Mouse (Mus musculus) splenic B cell, adult 2 months (primary cell): Measurements from ENCODE around the gene Rbm12.
"Not testable (repeated sequence)": the region's sequence is repeated elsewhere in the genome, so short reads cannot be mapped to it uniquely, and the experiment has no call there.

Experiments
- DNase-seq: peaks from one replicate; pipeline ENCODE4 v3.0.0-alpha.2; 2011; ENCODE audit warnings: low read depth, low spot score
- H3K27me3 ChIP-seq: 2 replicates; pipeline ENCODE4 v1.6.1; 2012; ENCODE audit warnings: mild to moderate bottlenecking, low read length, moderate library complexity, mixed read lengths; ENCODE audit not compliant: control insufficient read depth, poor library complexity, insufficient read depth, severe bottlenecking
- H3K36me3 ChIP-seq: 2 replicates; pipeline ENCODE4 v1.6.1; 2012; ENCODE audit warnings: mild to moderate bottlenecking, low read length, moderate library complexity, mixed read lengths; ENCODE audit not compliant: control insufficient read depth, poor library complexity, insufficient read depth, severe bottlenecking

Gene Rbm12

DNA sequence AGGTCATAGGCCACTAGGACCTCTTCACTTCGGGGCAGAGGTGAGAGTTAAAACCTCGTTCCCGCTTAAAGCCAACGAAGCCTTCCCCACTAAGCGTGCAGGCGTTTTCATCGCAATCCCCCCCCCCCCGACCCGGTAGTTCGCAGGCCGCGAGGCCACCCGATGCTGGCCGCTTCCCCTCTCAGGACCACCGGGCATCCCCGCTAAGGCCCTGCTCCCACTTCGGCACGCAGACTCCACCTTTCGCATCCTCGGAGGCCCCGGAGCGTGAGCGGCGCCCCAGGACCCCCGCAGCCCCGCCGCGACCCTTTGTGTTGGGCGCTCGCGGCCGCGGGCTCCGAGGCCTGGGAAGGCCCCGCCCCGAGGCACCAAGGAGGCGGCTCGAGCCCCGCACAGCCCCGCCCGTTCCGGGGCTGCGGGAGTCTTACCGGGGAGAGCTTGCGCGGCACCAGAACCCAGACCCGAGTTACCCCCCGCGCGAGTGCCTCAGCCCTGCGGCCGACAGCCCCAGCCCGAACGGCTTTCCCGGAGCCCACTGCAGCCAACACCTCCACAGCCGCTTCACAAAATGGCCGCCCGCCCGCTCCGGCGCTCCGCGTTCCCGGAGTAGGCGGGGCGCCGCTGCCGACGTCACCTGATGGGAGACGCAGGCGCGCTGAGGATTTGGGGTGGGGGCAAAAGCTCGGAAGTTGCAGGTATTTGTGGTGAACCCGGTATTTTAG is at the start of gene Rbm12, which contains the start of gene Cpne1:
Gene Rbm12, minus strand, starts transcription at position 621 of the 722 bp plus-strand sequence.
Gene Cpne1, minus strand, starts transcription at position 608 of the 722 bp plus-strand sequence.
- H3K27me3 ChIP-seq = no peaks in the 10 kb centered on the region
- H3K36me3 ChIP-seq = 0 out of 2 replicates have a peak, but pooled peaks cover 2% of the 10 kb centered on the region

DNA sequence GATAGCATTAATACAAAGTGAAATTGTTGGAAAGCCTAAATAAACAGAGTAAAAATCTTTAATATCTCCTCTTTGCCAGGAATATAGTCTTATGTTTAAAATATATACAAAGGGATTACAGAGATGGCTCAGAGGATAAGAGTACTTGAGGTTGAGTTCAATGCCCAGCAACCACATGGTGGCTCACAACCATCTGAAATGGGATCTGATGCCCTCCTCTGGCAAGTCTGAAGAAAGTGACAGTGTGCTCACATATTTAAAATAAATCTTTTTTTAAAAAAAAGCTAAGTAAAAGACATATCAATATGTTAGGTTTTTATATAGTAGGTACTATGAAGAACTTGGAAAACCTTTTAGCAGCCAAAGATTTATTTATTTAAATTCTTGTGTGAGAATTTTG is 39.8 kb upstream of the Rbm12 start:
- peaks cover 24% of the 10 kb centered on the region for H3K36me3 ChIP-seq
- no peak for DNase-seq
- H3K27me3 ChIP-seq = no peaks in the 10 kb centered on the region

More for the DNA sequence above, at the start of gene Rbm12, which contains the start of gene Cpne1:
- DNase-seq = peak; percentile 91

DNA sequence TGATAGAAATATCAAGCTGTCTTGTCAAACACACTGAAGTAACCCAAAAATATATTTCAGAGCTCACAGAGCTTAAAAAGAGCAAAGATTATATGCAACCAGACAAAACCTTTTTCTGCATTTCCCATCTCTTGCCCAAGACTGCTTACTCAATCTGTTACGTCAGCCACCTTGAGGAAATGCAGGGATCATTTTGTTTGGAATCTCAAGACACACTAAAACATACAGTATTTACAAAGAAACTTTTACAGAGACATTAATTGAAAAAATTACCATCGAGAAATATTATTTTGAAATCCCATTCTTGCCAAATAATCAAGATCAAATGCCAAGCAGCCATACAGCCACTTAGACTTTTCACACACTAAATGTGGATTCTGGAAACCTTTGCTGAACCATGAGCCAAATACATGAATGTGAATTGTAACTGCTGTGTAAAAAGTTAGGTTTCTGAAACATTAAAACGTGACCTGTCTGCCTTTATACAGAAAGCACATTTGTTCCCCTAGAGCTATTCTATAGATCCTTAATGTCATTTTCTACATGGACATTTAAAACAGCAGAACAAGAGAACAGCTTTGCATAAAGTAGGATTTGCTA is 35.6 kb upstream of the Rbm12 start:
- no peaks in the 10 kb centered on the region for H3K27me3 ChIP-seq
- no peak for DNase-seq
- peaks cover 19% of the 10 kb centered on the region for H3K36me3 ChIP-seq

DNA sequence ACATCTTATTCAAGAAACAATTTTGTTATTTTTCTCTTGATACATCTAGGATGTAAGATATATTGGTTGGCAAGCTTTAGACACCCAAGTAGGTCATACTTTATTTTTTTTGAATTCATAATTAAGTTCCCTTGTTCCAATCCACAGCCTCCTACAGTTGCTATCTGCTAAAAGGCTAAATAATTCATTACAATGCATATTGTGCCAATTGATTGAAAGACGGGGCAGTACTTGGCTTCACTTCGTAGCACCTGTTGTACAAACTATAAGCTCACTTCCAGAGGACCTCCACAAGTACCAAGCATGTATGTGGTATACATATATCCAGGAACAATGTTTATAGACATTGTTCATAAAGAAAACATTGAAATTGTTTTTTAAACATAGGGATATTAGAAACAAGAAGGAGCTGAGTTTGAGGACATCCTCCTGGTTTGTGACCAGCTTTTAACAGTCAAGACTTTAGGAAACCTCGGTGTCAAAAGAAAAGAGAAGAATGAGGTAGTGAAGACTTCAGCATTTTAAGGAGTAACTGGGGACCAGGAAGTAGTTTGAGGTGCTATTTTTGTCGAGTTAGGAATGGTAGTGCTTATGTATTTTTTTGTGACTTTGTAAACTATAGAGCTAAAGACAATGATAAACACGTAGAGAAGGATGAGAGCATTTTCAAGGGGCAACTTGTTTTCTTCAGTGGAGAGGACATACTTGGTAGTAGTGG is 34.7 kb upstream of the Rbm12 start:
- Histone ChIP-seq H3K27me3 (no peaks in the 10 kb centered on the region), H3K36me3 (peaks cover 19% of the 10 kb centered on the region)
- DNase-seq = no peak

DNA sequence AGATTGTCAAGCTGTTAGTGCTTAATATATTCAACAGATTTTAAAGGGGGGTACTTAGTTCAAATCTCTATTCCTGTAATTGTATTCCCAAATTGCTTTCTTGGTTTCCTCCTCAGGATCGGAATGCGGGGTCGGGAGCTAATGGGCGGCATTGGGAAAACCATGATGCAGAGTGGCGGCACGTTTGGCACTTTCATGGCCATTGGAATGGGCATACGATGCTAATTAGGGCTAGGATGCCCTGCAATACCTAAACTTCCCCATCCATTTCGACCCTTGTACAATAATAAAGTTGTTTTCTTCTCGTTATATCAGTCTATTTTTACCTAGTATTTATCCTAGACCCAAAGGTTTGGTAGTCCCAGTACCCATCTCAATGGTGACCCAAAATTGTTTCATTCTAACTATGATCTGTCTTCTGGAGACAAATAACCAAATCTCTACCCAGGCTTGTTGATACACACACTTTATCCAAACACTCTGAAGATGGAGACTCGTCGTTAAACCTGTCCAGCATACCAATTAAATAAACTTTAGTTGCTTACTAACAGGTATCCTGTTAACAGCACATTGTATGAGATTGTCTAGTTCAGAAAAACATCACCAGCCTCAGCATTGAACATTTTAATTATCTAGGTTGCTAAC is 33.8 kb upstream of the Rbm12 start:
- Histone ChIP-seq H3K36me3 (peaks cover 17% of the 10 kb centered on the region), H3K27me3 (no peaks in the 10 kb centered on the region)
- DNase-seq = no peak

DNA sequence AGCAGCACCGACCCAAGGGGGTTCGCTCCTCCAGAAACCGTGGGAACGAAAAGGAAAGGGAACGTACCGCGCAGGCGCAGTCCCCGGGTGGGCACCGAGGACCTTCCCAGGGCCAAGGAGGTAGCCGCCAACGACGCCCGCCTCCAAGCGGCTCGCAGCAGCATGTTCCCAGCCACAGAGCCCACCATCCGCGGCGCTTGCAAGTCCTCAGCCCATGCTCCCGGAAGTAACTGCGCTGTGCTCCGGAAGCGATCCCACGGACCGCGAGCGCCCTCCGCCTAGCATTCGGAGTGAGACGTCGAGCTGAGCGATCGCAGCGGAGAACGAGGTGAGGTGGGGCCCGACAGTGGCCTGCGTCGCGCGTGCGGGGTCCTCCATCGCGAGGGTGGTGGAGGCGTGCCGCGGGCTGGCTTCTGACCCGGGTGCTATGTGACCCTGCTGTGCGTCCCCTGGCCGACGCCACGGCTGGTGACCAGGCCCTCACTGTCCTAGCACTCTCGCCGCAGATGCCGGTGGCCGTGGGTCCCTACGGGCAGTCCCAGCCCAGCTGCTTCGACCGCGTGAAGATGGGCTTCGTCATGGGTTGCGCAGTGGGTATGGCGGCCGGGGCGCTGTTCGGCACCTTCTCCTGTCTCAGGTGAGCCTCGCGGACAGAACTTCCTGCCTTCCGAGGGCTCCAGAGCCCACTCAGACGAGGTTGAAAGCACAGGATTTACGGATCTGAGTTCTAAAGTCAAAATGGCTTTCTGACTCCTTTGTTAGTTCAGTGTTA is 32.4 kb upstream of the Rbm12 start, which contains the start of the genes Romo1 and Nfs1:
Gene Romo1, plus strand, starts transcription at position 87 of the 772 bp plus-strand sequence.
Gene Nfs1, minus strand, starts transcription at position 234 of the 772 bp plus-strand sequence.
- peak; percentile 94 for DNase-seq
- H3K27me3 ChIP-seq = no peaks in the 10 kb centered on the region
- H3K36me3 ChIP-seq = peaks cover 14% of the 10 kb centered on the region

DNA sequence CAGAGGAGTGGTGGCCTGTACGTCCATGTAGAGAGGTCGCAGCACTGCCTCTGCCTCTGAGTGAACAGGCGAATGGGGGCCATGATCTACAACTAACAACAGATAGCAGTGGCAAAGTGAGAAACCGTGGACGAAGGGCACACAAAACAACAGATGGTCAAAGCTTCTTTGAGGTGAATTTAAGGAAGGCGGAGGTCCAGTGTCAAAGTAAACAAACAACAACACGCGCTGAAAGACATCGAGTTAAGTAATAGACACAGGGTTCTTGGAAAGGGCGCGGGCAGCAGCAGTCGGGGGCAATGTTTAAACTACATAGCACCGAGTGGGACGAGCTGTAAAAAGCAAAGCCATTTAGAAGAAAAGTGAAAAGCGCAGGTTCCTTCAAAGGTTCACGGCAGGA is 31.6 kb upstream of the Rbm12 start:
- Histone ChIP-seq H3K36me3 (peaks cover 11% of the 10 kb centered on the region), H3K27me3 (no peaks in the 10 kb centered on the region)
- DNase-seq = no peak

DNA sequence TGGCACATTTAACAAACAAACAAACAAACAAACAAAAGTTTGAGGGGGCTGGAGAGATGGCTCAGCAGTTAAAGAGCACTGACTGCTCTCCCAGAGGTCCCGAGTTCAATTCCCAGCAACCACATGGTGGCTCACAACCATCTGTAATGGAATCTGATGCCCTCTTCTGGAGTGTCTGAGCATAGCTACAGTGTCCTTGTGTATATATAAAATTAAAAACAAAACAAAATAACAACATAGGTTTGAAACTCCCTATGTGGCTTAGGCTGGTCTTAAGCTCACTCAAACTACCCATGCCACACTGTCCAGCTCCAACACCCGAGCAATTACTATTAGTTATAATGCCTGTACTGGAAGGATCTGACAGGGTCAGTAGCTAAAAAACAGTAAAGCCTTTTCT is 31.0 kb upstream of the Rbm12 start:
- peaks cover 9% of the 10 kb centered on the region for H3K36me3 ChIP-seq
- H3K27me3 ChIP-seq = no peaks in the 10 kb centered on the region
- no peak for DNase-seq

DNA sequence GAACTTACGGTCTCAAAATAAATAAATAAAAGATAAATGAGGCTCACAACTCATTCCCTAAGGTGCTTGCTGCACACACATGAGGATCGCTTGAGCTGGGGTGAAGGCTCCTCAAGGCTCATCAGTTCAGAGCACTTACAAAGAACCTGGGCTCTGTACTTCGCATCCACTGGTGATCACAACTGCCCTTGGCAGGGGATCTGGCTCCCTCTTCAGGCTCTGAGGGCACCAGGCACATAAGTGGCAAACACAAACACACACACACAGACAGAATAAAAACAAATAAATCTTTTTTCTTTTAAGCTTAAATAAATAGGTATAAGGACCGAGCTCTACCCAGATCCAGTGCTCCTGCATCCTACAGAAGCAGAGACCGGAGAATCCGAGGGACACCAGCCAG is 23.9 kb upstream of the Rbm12 start:
- peaks cover 3% of the 10 kb centered on the region; the same call in 1 of the 2 replicates for H3K36me3 ChIP-seq
- H3K27me3 ChIP-seq = no peaks in the 10 kb centered on the region
- no peak for DNase-seq

DNA sequence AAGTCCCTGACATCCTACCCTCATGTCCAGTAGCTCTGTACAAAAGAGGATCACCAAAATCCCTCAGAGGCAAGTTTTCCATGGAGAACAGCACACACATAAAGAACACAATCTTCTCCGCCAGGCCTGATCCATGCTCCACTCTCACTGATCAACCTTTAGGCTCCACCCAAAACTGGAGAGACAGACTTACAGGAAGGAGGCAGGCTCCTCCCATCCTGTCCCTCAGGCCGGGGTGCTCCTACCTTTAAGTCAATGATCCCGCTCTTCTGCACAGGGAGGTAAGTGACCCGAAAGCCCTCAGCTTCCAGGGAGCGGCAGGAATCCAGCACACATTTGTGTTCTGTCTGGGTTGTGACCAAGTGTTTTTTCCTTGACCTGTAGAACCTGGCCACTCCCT is 22.4 kb upstream of the Rbm12 start:
- DNase-seq = no peak
- peaks cover 4% of the 10 kb centered on the region for H3K36me3 ChIP-seq
- H3K27me3 ChIP-seq = no peaks in the 10 kb centered on the region

DNA sequence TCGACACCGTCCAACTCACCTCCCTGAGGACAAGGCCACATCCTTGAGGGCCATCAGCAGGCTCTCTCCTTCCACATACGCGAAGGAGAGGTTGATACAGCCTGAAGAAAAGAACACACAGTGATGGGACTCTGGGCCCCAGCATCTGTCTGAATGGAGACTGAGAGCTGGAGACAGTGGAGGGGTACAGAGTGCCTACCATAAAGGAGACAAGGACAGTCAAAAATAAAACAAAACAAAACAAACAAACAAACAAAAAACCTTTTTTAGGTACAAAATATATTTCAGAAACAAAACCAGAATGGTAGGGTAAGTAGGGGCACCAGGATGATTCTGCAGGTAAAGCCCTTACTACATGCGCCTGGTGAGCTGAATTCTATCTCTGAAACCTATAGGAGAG is 15.2 kb upstream of the Rbm12 start, which contains the start of gene Gm28036:
Gene Gm28036, minus strand, starts transcription at position 101 of the 400 bp plus-strand sequence.
- peaks cover 4% of the 10 kb centered on the region for H3K36me3 ChIP-seq
- H3K27me3 ChIP-seq = no peaks in the 10 kb centered on the region
- DNase-seq = no peak

DNA sequence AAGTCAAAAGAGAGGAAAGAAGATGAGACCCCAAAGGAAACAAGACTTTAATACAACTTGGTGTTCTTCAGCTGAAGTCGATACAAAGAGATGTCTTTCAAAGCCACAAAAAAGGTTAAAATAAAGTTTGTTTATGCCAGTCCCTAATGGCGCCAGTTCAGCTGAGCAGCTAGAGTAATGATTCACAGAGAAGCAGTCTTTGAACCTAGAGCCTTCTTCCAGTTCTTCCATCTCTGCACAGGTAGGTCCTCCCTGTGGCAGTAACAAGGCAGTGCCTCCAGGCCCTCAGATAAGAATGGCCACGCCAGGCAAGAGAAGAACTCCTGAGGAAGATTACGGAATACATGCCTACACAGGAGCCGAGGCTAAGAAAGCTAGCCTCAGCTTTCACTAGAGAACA is 12.0 kb upstream of the Rbm12 start:
- Histone ChIP-seq H3K27me3 (no peaks in the 10 kb centered on the region), H3K36me3 (no peaks in the 10 kb centered on the region; the same call in 1 of the 2 replicates)
- DNase-seq = no peak

DNA sequence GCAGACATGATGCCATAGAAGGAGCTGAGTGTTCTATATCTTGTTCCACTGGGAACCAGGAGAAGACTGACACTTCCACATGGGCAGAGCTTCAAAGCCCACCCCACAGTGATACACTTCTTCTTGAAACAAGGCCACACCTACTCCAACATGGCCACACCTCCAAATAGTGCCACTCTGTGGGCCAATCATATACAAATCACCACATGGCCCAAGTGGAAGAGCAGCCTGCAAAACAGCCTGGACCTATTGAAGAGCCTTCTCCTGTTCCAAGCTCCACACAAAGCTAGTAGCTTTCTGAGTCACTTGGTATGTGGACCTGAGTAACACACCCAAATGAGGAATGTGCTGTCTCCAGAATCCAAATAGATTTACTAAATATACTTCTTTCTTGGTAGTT is 7.8 kb upstream of the Rbm12 start:
- DNase-seq = no peak
- H3K36me3 ChIP-seq = no peaks in the 10 kb centered on the region
- H3K27me3 ChIP-seq = no peaks in the 10 kb centered on the region

DNA sequence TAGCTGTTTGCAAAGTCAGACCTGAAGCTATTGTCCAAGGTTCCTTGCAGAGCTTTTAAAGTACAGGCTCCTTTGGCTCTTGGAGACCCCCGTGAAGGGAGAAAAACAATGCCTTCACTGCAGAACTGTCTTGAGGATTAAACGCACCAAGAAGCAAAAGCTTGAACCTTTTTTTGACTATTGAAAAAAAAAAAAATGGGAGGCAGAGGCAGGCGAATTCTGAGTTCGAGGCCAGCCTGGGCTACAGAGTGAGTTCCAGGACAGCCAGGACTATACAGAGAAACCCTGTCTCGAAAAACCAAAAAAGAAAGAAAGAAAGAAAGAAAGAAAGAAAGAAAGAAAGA is 274 bp upstream of the Rbm12 start:
- H3K27me3 ChIP-seq, H3K36me3 ChIP-seq, DNase-seq: not testable (repeated sequence)
